Mouse (Mus musculus) thymus, postnatal 25 days (tissue): ENCODE data around the gene 1190005I06Rik.

Source experiments
- DNase-seq: peaks from one replicate; pipeline ENCODE4 v3.0.0; 2022

1190005I06Rik gene

GRCm38 (mm10) chr8:120666807-120667470 is 19.5 kb upstream of the 1190005I06Rik start:
- DNase-seq: no peak

- peak; percentile 28 for DNase-seq
Measured at GRCm38 (mm10) chr8:120665726-120666455, 18.5 kb upstream of the 1190005I06Rik start.

DNA sequence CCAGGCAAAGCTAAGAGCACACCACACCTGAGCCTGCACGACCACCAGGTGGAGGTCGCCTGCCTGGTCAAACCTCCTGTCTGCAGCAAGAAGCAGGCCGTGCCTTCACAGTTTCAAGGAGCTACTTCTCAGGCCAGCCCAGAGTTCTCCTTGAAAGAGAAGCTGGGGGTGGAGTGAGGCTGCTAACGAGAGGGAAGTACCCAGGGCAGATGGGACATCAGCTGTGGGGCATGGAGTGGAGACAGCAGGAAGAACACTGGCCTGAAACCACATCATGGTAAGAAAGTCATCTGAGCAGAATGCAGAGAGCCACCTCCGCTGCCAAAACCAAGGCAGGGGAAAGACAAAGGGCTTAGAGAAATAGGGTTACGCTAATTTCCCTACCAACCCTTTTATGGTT is 17.1 kb upstream of the 1190005I06Rik start:
- DNase-seq: no peak

DNA sequence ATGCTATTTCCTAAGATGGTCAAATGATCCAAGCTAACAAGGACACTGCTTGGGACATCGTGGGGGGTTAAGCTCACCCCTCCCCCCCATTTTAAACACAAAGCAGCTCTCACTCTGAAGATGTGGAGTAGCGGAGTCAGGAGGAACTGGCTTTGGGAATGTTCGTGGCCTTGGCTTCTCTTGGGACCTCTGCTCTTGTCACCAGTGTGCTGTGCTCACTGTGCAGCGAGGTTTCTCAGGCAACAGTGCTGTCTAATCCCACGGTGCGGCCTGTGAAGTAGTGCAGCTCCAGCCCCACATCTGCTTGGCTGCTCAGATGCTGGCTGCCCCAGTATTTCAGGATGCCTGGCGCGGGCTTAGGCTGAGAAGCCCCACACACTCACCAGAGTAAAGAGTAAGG is 10.0 kb upstream of the 1190005I06Rik start:
- no peak for DNase-seq

DNA sequence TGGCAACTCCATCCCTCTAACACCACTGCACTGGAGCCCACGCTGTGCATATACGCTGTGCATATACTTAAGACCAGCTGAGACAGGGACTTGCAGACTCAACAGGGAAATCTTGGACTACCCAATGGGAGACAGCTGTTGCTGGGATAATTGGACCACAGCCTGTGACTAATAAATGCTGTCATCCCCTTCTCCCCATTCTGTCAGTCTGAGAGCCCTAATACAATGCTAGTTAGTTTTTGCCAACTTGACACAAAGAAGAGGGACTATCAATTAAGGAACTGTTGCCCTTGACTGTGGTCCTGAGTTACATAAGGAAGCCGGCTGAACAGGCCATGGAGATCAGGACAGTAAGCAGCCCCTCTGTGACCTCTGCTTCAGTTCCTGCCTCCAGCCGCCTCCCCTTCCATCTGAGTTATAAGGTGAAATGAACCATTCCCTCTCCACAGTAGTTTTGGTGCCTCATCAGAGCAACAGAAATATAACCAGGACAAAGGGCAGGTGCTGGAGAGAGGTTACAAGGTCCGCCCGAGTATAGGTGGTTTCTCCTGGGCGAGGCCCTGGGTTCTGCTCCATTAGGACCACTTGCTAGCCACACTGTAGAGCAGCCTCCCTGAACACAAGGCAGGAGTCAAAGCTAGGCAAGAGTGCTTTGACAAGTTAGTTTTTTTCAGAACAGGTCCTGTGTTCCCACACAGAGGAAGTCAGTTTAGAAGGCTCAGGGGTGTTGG is 9.1 kb upstream of the 1190005I06Rik start:
- no peak for DNase-seq

- no peak for DNase-seq
Measured at GRCm38 (mm10) chr8:120644663-120645062, 2.8 kb downstream of the 1190005I06Rik start.

DNA sequence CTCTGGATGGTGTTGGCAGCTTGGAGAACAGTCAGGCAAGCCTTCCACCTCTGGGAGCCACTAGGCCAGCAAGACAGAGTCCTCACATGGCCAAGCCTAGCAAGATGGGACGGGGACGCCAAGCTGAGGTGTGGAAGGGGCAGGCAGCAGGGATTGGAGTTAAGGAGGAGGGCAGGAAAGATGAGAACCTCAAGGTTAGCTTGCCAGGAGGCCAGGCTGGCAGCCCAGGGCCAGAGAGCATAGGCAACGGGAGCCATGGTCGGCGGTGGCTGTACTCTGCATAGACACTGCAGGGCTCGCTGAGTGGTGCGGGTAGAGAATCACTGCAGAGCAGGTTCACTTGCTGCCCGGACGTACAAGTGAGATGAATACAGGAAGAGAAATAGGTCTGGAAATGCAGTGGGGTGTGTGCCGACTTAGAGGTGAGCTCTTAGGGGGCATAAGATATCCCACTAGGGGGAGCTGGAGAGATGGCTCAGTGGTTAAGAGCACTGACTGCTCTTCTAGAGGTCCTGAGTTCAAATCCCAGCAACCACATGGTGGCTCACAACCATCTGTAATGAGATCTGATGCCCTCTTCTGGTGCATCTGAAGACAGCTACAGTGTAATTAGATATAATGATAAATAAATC is 5.3 kb downstream of the 1190005I06Rik start:
- DNase-seq: no peak

- no peak for DNase-seq
Measured at GRCm38 (mm10) chr8:120641245-120641644, 6.2 kb downstream of the 1190005I06Rik start.

- DNase-seq: peak; percentile 74
Measured at GRCm38 (mm10) chr8:120634329-120634839, 13.0 kb downstream of the 1190005I06Rik start.

- no peak for DNase-seq
Measured at GRCm38 (mm10) chr8:120633665-120634271, 13.7 kb downstream of the 1190005I06Rik start.

DNA sequence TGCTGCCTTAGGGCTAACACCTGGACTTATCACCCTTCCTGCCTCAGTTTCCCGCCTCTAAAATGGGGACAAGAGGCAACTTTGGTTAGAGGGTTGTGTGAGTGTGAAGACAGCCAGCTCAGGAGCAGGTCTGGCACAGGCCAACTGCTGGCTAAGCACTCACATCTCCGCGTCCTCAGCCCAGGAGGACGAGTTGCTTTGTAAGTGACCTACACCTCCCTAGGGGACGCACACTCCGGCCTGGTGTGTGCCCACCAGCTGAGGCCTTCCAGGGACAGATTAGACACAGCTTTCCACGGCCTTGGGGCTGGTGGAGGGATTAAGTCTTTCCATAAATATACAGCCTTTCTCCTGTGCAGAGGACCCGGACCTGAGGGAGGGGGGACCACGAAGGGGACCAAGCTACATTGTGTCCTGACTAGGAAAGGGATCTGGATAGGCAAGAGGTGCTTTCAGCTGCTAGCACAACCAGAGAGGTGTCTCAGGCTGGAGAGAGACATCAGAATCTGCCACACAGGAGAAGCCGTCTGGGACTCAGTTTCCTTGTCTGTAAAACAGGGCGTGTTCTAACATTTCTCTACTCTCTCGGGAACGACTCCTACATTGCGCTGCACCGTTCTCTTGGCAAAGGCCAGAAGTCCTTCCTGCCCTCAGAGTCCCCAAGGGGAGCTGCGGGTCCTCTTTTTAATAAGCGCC is 14.3 kb downstream of the 1190005I06Rik start:
- no peak for DNase-seq

DNA sequence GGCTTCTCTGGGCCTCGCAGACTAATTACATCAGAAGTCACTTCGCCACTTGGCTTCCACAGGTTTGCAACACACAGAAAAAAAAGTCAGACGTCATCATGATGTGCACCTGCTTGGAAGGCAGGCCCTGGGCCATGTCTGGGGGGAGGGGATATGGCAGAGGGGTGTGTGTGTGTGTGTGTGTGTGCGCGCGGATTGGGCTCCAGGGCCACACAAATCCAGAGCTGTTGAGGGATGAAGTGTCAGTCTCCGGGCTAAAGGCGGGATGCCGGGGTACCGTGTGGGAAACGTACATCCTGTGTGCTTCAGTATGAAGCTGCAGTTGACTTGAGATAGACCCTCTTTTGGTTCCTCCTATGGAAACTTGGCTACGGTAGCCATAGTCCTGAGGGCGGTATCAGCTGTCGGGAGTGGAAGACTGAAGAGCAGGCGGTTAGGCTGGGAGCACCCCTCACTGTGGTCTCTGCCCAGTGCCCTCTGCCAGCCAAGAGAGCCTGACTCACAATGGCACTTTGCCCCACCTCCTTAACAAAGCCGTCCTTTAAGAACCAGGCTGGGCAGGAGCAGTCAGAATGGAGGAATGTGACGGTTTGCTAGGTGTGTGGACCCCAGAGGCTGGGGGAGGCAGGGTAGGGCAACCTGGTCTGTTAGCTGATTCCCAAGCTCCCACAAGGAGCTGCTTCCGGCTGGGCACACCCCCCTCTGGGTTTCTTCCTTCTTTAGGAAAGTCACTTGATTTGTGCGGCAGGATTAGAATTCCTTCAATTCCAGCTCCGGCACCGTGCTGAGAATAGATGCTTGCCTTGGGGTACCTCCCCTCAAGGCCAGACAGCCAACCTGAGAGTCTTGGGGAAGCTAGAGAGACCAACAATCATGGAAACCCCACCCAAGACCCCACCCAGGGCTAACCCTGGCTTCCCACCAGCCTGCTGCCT is 15.7 kb downstream of the 1190005I06Rik start:
- no peak for DNase-seq

GRCm38 (mm10) chr8:120630848-120631247 is 16.6 kb downstream of the 1190005I06Rik start:
- DNase-seq: no peak

DNA sequence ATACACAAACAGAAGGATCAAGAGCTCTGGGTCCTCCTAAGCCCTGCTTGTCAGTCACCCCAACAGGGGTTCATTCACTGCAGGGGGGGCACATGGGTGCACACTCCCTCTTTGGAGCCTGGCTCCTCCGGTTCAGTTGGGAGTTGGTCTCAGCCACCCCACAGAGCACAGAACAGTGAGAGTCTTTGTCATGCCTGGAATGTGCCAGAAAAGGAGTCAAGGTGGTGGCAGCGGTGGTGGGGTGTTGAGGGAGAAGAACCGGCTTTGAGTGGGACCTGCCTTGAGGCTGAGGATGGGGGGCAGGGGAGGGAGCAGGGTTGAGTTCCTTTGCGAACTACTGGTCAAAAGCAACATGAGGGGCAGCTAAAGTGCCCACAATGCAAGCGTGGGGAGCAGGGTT is 17.4 kb downstream of the 1190005I06Rik start:
- DNase-seq: no peak

DNA sequence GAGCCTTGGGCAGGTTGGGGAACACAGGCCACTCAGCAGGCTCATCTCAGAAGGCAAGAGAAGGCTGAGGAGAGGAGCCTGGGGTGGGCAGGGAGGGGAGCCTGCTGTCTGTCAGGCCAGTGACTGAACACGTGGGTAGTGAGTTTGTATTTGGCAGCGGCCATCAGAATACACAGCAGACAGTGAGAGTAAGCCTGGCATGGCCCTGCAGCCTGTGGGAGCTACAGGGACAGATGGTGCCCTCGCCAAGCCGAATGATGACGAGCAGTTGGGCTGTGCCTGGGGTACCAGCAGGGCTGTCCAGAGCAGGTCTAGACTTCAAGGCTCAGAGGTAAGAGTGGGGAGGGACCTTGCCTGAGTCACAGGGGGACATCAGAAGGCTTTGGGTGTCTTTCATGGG is 20.1 kb downstream of the 1190005I06Rik start:
- DNase-seq: no peak

DNA sequence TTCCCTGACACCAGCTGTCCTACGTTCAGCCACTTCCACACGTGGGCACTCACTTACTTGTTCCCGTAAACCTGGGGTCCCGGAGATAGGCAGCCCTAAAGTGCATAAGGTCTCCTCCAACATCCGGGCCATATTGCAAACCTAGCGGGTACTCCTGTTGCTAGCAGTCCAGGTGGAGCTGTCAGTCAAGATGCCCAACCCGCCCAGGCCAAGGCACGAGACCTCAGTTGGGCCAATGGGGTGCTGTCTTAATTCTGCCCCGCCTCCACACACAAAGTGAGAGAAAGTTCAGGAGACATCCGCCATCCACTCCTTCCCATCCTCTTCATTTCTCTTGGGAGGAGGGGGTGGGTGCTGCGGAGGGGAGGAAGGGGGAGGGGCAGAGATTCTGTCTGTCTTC is 21.0 kb downstream of the 1190005I06Rik start:
- no peak for DNase-seq

GRCm38 (mm10) chr8:120623608-120624007 is 23.8 kb downstream of the 1190005I06Rik start:
- DNase-seq: no peak

DNA sequence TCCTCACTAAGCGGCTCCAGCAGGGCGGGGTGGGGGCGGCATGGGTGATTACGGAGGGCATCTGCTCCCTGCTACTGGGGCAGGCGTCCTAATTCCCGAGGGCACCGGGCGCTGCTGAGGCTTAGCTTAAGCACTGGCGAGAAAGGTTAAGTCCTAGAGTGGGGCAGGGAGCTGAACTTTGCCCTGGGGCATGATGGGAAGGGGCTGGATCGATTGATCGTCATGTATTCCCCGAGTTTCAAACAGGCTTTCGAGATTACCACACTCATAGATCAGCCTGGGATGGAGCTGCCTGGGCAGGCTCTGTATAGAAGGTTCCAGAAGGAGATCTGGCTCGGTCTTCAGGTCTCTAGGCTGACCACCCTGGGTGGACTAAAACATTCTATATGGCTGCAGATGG is 25.3 kb downstream of the 1190005I06Rik start:
- no peak for DNase-seq

DNA sequence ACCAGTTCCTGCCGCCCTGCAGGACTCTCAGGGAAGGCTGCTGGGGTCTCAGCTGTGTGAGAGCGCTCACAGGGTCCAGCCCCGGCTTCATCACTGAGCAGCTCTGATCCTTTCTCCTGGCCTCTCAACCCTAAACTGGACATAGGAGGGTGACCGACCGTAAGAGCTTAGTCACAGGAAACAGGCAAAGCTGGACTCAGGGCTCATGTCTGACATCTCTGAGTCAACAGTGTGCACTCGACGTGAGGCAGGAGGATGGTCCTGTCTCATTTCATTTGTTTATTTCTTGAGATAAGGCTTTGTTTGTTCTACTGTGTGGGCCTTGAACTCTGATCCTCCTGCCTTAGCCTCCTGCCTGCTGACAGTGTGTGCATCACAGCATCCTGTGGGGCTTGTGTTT is 27.0 kb downstream of the 1190005I06Rik start:
- no peak for DNase-seq

DNA sequence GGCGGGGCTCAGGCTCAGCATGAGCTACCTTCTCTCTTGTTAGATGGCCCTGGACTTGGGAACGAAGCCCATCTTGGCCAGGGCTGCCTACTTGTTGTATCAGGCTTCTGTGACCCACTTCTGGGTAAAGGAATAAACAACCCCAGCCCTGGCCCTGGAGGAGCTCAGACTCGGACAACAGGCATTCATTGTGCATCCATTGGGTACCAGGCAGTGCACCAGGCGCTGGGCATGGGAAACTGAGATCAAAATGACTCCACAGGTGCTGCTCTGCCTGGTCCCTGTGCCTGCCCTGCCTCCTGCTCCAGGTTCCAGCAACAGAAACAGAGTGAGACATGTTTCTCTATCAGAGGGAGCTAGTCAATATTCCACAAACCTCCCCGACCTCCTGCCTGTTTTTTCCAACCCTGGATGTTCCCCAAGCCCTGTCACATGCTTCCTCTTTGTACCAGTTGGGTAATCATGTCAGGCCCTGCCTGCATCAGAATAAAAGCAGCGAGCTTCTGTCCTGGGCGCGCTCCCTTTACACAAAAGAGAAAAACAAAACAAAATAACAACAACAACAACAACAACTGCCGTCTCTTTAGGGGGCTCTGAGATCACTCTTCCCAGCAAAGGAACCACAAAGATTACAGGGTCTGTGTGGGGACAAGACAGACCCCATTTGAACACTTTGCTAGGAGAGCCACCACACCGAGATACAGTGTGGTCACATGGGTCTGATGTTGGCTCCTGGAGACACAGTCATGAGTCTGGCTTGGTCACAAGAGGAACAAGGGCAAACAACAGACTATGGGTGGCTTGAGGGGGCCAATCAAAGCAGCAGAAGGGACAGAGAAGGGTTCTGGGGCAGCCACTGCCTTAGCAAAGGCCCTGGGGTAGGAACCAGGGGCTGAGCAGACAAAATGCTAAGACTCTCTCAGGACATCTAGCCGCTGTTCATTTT is 27.9 kb downstream of the 1190005I06Rik start:
- DNase-seq: no peak
